Mouse (Mus musculus): Measurements from ENCODE around the gene Lmnb2.

Lmnb2 gene

GRCm38 (mm10) chr10:80857386-80857785, 60.7 kb downstream of the Lmnb2 start:
- DNase-seq (ENCODE audit: low read depth, low spot score): peak; percentile 29

DNA sequence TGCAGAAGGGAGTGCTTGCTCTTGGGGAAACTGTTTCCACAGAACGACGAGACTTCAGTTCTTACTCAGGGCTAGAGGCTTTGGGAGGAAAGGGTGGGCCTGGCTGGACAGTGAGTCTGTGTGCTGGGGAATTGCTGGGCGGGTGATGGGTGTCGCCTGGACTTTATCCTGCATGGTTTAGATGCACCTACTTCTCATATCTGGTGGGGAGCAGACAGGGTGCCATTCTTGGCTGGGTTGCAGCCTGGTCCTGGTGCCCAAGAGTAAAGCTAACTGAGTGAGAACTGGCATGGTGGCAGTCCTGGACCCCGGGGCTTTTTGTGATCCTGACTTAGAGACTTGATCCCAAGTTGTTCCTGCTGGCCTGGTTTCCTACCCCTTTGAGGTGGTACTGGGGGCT, 61.1 kb downstream of the Lmnb2 start:
- DNase-seq (ENCODE audit: low read depth, low spot score): no peak

DNA sequence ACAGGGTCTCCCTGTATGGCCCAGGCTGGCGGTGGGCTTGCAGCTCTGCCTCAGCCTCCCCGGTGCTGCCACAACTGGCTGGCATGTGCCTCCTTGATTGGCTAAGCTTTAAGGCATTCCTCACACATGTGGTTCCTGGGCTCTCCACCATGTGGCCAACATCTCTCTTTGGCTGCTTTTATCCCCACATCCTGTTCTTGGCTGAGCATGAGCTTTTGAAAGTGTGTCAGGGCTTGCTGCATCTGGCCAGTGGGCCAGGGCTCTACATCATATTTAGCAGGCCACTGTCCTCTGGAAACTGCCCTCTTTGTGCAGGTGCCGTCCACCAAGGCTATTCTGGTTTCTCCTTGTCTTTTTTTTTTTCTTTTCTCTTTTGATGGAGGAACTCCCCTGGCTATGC, 61.8 kb downstream of the Lmnb2 start:
- no peak for DNase-seq (ENCODE audit: low read depth, low spot score)

- DNase-seq (ENCODE audit: low read depth, low spot score): no peak
Observed at GRCm38 (mm10) chr10:80855749-80856073, 62.3 kb downstream of the Lmnb2 start.

- peak; percentile 96 for DNase-seq (ENCODE audit: low read depth, low spot score)
Observed at GRCm38 (mm10) chr10:80854913-80855748, 62.9 kb downstream of the Lmnb2 start, which contains the start of the genes Lsm7 and Sppl2b. TSS of gene Lsm7 (minus strand) at chr10:80855209. TSS of gene Sppl2b (plus strand) at chr10:80855275.
